ENCODE assay signal across 23 mouse cellular contexts in genomic region chr12:7971736-7972135, GRCm38 (mm10). TPM values are rescaled to one million over a fixed set of nuclear protein-coding genes. Genes with fewer than 3 reads are reported as not detected.
"Had no signal": no experiment of that assay in that cellular context is flagged by ENCODE, and none has a peak within 500 bp of the region (broad histone marks: within the 10 kb centered on the region; RNA-seq: fewer than 3 reads in every experiment).

No protein-coding gene starts in this region.

- H3K4me3 ChIP-seq: kidney, embryonic 15.5 days; layer of hippocampus, adult 2 months; left cerebral cortex, adult 2 months; limb, embryonic 12.5 days; limb, embryonic 15.5 days; midbrain, embryonic 12.5 days; midbrain, embryonic 15.5 days; neural tube, embryonic 12.5 days; neural tube, embryonic 15.5 days; stomach, embryonic 15.5 days had no signal

- H3K27ac ChIP-seq: kidney, embryonic 15.5 days; layer of hippocampus, adult 2 months; left cerebral cortex, adult 2 months; limb, embryonic 12.5 days; limb, embryonic 15.5 days; liver, embryonic 14.5 days; macrophage; midbrain, embryonic 12.5 days; midbrain, embryonic 15.5 days; neural tube, embryonic 12.5 days; neural tube, embryonic 15.5 days; stomach, embryonic 15.5 days had no signal

- H3K27me3 ChIP-seq: kidney, embryonic 15.5 days; limb, embryonic 12.5 days; limb, embryonic 15.5 days; midbrain, embryonic 12.5 days; midbrain, embryonic 15.5 days; neural tube, embryonic 12.5 days; neural tube, embryonic 15.5 days; stomach, embryonic 15.5 days had no signal

- H3K4me1 ChIP-seq: limb, embryonic 15.5 days; midbrain, embryonic 12.5 days; midbrain, embryonic 15.5 days; stomach, embryonic 15.5 days had no signal

- H3K36me3 ChIP-seq: kidney, embryonic 15.5 days; limb, embryonic 12.5 days; limb, embryonic 15.5 days; midbrain, embryonic 12.5 days; midbrain, embryonic 15.5 days; neural tube, embryonic 12.5 days; neural tube, embryonic 15.5 days; stomach, embryonic 15.5 days had no signal

- DNase-seq: kidney, postnatal 25 days; layer of hippocampus, adult 9-11 months; liver, postnatal 0 days; lung, embryonic 14.5 days; retina, postnatal 1 day; right cerebral cortex, postnatal 25 days; spleen, adult 18-20 months; thymus, postnatal 25 days had no signal

- H3K4me2 ChIP-seq: kidney, embryonic 15.5 days; limb, embryonic 12.5 days; limb, embryonic 15.5 days; liver, embryonic 11.5 days; lung, embryonic 14.5 days; midbrain, embryonic 12.5 days; midbrain, embryonic 15.5 days; neural tube, embryonic 12.5 days; neural tube, embryonic 15.5 days; stomach, embryonic 15.5 days had no signal

- H3K9me3 ChIP-seq: kidney, embryonic 15.5 days; limb, embryonic 12.5 days; limb, embryonic 15.5 days; midbrain, embryonic 12.5 days; midbrain, embryonic 15.5 days; neural tube, embryonic 12.5 days; neural tube, embryonic 15.5 days; stomach, embryonic 15.5 days had no signal

- ATAC-seq: liver, postnatal 0 days; lung, postnatal 0 days; midbrain, embryonic 15.5 days had no signal

- H3K9ac ChIP-seq: kidney, embryonic 15.5 days; limb, embryonic 12.5 days; limb, embryonic 15.5 days; liver, embryonic 14.5 days; liver, postnatal 0 days; lung, embryonic 14.5 days; midbrain, embryonic 12.5 days; midbrain, embryonic 15.5 days; neural tube, embryonic 12.5 days; neural tube, embryonic 15.5 days; stomach, embryonic 15.5 days had no signal

RNA-seq across cellular contexts. Expression of gene Apob, which starts 5.7 kb away (rescaled TPM):
- total RNA-seq: left cerebral cortex, adult 2 months; megakaryocyte, adult 5-6 weeks had no signal
- polyA plus RNA-seq: macrophage; midbrain, embryonic 15.5 days had no signal
